Mouse (Mus musculus) CD4-positive, CD25-positive, alpha-beta regulatory T cell, adult 2 months (primary cell): ENCODE results near the gene Ppfibp2.

Experiments used
- DNase-seq: peaks from one replicate; pipeline ENCODE4 v3.0.0-alpha.2; 2012; ENCODE audit warnings: low read depth, low spot score

The Ppfibp2 gene

DNA sequence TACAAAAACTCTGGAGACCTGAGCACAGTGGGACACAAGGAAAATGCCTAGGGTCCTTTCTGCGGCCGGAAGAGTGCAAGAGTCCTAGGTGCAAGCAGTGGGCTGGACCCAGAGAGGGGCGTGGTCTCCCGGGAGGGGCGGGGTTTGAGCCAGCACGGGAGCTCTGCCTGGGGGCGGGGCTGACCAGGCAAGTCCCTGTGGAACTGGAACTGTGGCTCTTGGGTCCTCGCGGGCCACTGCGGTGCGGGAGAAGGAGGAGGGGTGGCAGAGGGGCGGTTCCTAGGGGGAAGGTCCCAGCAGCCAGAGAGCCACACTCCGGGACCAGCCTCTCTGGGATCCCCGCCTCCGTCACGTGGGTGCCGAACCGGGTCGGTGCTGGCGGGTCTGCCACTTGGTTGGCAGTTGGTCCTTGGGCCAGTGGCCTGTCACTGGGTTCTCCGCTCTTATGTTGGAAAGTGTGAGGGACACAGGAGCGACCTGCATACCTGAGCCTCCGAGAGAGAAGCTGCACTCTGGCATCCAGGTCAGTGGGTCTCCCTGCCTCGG is at the start of gene Ppfibp2:
Gene Ppfibp2 (plus strand): TSS at position 351 of the 546 bp plus-strand sequence.
- peak; percentile 83 for DNase-seq

DNA sequence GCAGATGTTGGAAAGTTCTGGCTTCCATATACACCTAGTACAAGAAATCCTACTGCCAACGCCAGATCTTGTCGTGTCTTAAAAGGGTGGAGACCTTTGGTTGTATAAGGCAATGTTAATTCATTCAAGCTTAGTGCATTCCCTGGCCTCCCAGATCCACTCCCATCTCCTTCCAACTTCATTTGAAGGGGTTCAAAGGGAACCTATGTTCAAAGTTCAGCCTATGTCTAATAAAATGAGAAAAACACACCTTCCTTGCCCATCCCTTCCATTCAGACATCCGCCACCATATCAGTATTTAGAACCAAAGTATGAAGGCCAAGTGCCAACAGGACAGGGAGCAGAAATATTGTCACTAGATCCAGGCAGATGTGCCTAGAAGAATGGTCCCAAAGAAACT is 47.1 kb upstream of the Ppfibp2 start:
- DNase-seq: no peak

DNA sequence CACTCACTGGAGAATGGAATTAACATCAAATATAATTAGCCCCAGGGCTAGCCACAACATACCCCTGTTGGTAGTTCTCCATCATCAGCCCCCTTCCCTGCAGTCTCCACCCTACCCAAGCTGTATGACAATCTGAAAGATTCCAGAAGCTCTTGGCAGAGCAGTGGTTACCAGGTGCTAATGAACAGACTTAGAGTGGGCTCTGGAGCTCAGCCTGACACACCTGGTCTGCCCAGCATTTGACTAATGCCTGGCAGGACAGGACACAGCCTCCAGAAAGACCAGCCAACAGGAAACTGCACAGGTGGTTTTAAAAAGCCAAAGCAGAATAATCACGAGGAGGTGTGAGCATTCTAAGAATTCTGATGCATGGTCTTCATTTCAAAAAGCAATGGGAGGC is 41.5 kb upstream of the Ppfibp2 start:
- no peak for DNase-seq

DNA sequence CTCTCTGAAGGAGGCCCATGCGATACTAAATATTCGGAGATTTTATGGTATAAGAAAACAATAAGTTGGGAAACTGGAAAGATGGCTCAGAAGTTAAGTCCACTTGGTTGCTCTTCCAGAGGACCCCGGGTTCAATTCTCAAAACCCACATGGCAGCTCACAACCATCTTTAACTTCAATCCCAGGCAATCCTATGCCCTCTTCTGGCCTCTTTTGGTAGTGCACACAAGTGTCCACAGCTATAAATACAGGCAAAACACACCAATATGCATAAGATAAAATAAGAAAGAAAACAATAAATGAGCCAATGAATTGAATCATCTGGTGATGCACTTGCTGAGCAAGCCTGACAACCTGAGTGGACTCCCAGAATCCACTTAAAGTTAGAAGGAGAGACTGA is 39.1 kb upstream of the Ppfibp2 start:
- peak; percentile 12 for DNase-seq

DNA sequence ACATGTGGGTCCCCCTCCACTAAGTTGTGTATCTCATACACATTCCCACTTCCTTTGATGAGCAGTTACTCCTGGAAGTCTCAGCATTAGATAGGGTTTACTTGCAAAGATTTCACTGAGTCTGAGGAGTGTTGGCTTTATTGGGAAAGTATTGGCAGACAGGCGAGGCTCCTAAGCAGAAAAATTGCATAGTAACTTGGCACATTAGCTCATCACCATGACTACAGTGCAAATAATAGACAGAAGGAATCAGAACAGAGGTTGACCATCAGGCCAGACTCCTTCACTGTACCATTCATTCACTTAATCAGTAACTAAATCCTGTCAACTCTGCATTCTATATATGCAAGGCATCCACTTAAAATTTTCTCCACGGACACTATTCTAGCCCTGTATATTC is 34.3 kb upstream of the Ppfibp2 start:
- DNase-seq: no peak

DNA sequence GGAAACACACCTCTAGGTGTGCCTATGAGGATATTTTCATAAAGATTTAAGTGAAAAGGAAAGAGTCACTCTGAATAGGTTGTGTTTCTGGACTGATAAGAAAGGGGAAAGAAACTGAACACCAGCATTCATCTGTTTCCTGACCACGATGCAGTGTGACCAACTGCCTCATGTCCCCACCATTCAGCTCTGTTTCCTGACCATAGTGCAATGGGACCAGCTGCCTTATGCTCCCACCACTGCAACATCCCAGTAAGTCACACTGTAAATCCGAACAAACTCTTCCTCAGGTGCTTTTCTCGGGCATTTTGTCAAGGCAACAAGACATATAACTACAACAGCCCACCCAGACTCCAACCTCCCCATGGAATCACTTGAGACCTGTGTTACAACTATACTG is 33.4 kb upstream of the Ppfibp2 start:
- DNase-seq: no peak

DNA sequence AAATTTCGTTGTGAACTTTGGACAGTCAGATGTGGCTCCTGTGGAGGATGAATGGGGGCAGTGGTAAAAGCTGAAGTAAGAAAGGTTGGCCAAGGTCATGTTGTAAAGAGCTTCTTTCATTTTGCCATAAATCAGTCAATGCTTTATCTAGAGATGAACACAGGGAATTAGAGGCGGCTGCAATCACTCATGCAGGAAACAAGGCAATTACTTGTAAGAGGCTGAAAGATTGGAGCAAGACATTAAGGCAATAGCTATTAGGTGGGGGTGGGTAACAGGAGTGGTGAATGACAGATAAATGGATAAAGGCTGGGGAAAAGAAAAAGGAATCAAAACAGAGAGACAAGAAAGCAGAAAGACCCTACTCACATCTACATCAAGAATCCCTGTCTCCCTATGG is 31.3 kb upstream of the Ppfibp2 start:
- no peak for DNase-seq

DNA sequence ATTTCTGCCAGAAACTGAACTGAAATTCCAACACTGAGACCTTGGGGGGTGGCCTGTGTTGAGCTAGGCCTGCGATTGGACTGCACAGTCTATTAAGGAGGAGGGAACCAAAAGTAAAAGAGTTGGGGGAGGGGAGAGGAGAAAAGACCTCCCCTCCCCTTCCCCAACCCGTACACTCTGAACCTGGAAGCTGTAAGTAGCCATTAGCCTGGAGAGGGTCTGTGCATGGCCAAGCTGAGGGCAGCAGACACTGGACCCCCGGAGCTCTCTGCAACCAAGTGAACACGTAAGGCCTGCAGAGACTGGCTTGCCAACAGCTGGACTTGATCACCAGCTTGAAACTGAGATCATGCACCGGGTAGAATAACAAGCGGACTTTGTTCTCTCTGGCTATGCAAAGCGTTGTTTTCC is 27.7 kb upstream of the Ppfibp2 start, which contains the start of gene Olfml1:
Gene Olfml1 (plus strand): TSS at position 186 of the 411 bp plus-strand sequence.
- DNase-seq: no peak

DNA sequence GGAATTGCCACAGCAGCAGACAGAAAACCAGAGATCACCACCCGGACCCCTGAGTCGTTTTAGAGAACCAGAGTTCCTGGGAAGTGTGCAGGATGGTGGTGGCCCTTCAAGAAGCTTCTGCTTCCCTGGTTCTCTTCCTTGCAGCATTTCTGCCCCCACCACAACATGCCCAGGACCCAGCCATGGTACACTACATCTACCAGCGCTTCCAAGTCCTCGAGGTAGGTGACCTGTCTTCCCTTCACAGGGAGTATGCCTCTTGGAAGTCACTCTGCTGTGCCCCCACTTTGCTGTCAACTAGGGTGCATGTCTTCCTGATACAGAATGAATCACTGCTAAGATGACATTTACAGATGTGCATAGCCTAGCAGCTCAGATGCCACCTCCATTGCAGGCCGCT is 27.3 kb upstream of the Ppfibp2 start:
- DNase-seq: no peak

DNA sequence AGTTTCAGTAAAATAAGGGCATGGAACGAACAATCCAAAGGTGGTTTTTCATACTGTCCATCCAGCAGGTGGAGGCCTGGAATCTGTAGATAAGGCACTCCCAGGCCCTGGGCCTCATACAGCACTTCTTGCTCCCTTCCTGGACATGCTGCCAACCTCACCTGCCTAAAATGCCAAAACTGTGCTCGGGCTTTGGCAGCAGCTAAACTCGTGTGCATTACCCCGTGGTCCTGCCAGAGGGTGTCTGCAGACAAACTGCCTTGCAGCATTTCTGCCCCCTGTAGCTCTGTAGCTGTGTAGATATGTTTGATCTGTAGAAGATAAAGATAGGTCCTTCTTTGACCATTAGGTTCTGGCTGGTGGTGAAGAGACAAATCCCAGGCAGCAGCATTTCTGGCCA is 26.0 kb upstream of the Ppfibp2 start:
- DNase-seq: no peak

DNA sequence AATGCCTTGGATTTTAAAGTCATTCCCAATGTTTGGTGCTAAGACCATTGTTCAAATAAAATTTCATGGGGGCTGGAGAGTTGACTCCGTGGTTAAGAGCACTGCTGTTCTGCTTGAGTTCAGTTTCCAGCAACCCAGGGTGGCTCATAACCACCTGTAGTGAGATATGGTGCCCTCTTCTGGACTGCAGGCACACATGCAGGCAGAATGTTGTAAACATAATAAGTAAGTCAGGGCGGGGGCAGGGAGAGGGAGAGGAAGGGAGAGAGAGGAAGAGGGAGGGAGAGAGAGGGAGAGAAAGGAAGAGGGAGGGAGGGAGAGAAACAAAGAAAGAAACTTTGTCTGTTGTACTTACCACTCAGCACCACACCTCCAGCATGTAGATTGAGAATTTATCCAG is 21.2 kb upstream of the Ppfibp2 start:
- DNase-seq: no peak

DNA sequence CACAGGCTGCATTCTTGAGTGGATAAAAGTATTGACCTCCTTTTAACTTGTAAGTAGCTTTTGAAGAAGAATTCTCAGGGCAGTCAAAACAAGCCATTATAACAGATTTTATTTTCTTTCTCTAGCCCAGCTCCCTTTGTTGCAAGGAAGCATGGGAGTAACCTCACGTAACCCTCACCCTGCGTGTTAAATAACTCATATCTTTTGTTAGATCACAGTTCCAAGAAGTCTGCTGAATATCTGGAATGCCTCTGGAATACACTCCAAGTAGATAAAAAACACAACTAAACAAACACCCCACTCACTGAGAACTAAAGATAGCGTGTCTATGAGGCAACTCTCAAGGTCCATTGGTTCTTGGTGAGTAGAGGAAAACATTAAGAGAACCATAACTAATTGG is 20.7 kb upstream of the Ppfibp2 start:
- DNase-seq: no peak

DNA sequence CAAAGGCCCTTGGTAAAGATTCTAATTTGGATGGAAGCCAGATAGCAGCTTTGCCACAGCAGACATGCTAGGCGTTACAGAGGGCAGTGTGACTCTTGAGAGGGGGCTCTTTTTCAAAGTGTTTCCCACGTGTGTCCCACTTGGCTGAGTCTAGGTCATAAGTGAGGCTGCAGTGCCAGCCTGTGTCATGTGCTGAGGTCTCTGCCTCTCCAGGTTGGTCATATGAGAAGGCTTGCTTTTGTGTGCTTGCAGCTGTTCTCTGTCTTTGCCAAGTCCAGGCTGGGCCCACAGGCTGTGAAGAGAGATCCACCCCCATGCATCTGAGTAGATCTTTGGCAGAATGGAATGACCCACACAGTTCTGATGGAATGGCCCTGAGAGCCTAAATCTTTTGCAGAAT is 2.4 kb upstream of the Ppfibp2 start:
- DNase-seq: no peak

DNA sequence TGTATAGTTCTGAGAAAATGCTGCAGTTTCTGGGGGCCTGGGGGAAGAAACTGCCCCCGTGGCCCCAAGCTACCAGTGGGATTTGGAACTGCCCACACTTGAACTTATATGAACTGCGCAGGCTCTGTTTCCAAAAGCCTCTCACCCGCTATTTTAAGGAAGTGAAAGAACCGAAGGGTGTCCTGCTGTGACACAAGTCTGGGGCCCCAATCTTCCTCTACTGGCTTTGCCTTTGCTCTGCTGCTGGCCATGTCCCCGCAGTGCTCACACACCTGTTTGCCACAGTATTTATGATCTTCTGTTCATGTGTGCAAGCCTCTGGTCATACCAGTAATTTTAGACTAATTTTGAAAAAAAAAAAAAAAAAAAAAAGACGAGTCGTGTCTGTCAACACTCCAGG is 1.1 kb upstream of the Ppfibp2 start:
- no peak for DNase-seq

DNA sequence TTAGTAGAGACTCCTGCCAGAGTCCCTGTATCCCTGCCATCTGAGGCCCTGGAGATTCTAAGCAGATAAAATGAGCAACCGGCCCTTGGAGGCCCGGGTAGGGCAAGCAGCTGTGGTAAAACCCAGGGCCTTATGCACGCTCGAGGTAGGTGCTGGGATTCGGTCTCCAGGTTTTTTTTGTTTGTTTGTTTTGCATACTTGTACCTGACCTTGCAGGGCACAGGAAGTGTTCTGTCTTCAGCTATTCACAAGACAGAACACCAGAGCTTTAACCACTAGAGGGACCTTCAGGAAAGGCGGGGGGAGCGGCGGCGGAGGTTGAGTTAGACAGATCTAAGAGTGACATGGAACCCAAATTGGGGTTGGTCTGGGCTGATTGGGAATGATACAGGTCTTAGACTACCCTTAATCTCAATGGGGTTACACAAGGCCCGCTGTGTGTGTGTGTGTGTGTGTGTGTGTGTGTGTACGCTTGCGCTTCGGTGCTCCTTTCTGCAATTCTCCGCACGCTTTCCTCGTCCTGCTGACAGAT is 616 bp upstream of the Ppfibp2 start:
- DNase-seq: peak; percentile 68

DNA sequence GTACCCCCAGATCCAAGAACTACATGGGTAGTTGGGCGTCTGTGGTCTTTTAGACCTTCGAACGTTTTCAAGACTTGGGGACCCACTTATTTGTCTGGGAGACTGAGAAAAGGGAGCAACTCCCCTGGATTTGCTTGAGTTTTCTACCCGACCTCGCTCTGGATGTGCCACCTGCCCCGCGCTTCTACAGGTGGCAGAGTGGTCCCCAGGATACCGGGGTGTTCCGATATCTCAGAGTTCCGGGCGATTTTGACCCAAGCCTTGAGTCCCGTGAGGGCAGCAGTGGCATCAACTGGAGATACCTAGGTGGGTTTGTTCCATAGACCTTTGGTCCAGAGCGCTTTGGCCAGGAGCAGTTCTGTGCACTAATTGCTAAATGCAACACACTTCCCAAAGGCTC is 419 bp downstream of the Ppfibp2 start:
- DNase-seq: no peak

DNA sequence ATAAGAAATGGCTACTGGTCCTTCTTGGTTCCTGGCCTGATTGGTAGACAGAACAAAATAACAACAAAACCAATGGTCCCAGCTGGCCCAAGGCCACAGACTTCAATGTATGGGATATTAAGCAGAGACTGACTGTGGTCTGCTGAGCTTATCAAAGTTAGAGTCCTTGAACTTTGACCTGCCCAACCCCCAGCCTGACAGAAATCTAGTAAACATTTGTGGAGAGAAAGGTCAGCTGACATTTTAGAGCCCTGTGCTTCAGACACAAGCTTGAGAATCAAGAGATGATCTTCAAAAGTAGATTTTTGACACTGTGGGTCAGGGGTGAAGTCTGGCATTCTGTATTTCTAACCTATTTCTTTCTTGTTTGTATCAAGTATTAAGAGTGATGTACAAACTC is 1.7 kb downstream of the Ppfibp2 start:
- no peak for DNase-seq

DNA sequence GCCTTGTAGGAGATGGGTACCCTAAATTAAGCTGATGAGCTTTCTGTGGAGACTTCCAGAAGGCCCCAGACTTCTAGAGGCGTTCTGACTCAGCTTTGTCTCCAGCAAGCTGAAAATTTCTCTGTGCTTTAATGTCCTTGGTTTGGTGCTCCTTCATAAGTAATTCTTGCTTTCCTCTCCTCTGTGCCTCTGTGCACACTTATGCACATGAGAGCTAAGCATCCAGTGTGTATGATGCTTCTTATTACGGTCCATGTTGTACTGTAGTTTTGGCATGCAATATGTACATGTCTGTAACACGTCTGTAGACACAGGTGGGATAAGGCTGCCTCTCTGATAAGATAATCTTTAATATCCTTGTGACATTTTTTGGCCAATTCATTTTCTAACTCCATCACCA is 2.9 kb downstream of the Ppfibp2 start:
- no peak for DNase-seq

DNA sequence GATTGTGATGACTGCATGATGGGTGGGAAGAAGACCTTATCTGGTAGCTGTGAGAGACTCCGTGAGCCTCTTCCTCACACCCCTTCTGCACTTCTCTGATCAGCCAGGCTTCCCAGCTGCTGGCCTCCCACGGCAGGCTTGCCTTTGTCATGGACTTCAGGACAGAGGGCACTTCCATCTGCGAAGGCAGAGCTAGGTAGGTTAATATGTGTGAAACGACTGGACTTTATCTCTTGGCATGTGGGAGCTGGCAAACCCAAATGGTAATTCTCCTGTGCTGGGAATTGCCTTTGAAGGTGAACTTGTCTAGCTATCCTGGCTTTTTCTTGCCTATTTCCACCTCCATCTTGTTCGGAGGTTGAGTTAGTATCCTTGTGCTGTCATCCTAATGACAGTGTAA is 5.6 kb downstream of the Ppfibp2 start:
- DNase-seq: no peak

DNA sequence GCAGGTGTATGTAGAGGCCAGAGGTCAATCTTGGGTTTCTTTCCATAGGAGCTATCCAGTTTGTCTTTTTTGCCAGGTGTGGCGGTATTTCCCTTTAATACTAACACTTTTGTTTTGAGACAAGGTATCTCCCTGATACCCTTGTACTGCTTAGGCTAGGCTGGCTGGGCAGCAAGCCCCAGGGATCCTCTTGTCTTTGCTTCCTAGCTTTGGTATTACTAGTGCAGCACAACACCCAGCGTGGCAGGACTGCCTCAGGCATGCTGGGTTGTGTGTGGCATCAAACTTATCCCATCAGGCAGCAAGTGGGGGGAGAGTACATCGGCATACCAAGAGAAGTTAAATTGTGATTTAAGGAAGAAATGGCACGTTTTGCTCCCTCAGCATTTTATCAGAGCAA is 7.5 kb downstream of the Ppfibp2 start:
- no peak for DNase-seq

DNA sequence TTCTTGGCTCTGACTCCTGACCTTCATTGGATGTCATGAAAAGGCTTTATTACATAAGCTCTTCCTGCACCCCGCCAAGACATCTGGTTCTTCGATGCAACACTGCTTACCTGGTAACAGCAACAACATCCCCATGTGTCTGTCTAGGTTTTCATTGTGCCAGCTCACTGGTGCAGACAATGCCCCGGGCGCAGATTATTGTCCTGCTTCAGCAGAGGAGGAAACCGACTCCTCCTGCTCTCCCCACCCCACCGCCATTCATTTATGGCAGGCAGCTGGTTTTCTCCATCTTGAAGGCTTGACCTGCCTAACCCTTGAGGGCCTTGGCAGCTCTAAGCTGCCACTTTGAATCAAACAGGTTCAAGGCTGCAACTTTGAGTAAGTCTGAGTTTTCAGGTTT is 7.9 kb downstream of the Ppfibp2 start:
- no peak for DNase-seq

DNA sequence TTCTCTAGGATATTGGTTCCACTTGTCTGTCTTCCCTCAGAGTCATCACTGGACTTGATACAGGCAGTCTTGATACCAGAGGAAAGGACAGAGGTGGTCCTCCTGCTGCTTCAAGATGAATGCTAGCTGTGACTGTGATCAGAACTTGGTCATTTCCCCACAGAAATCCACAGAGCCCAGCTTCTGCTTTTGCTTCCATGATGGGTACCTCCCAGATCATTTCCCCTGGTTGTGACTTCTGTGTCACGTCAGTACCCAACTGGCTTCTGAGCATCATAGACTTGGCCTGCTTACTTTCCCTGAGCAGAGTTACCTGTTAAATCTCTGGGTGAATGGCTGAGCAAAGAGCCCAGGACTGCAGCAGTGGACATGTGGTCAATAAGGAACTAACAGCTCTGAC is 12.8 kb downstream of the Ppfibp2 start:
- no peak for DNase-seq

DNA sequence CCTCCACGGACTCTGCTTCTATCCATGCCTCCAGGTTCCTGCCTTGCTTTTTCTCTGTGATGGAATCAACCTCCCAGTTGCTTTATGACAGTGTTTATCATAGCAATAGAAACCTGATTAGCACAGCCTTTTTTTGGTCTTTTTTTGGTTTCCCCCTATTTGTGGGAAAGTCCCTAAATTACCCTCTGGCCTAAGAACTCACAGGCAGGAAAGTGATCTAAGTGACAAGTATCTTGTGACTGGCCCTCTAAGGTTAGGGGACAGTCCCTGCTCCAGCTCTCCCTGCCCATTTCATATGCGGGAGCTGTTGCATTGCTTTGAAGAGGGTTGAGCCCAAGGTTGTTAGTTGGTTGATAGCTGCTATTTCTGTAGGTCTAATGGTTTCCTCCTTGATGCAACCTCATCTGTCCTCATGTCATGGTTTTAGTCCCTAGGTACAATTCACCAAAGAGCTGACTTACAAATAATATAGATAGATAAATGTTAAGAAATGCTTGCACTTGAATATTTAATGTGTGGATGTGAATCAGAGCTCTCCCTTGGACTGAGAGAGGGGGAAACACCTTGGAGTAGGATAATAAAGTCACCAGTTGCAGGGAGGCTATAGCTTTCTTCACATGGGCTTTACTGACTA is 14.7 kb downstream of the Ppfibp2 start:
- DNase-seq: peak; percentile 51

DNA sequence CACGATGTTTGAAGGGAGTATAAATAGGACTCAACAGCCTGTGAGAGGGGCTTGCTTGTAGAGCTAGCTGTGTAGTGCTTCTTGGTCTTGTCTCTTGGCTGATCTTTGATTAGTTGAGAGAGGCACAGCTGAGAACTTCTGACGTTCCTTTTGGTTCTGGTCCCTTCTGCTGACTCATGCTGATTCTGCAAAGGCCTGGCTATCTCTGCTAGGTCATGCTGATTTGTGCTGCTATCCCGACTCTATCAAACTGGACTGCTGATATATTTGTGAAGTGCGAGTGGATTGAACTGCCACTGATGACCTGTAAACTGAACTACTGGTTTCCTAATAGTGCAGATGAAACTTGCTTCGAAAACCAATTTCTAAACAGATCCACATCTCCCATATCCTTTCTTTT is 15.9 kb downstream of the Ppfibp2 start:
- DNase-seq: no peak
